Mouse (Mus musculus): ENCODE measurements around the gene Cpt2.

DNA sequence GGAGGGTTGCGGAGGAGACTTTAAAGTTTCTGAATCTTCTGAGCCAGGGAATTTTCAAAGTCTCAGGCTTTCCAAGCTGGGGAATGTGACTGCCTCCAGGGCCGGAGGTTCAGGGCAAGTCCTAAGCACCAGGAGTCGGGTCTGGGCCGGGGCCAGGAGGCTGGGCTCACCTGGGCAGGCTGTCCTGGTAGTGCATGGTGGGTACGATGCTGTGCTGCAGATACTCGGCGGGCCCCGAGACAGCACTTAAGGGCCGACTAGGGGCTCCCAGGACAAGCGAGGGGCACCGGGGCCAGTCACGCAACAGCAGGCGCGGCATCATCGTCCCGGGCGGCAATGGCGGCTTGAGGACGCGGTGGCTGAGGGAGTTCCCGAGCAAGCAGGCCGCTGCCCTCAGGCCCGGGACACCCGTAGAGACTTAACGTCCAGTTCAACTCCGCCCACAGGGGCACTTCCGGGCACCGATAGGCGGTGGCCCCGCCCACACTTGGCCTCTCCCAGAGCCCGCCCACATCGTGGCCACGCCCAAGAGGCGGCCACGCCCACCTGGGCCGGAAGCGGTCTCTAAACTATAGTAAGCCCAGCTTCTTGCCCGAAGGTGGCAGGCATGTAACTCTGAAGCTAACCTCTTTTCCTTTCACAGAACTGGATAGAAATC lies at the start of gene Cpt2:
- peak; percentile 96 for TF ChIP-seq POLR2A (IDR thresholded peaks at IDR 0.05; ENCODE audit: borderline replicate concordance, extremely low read depth, low read depth, low read length)
- TF ChIP-seq CTCF (IDR thresholded peaks at IDR 0.05; ENCODE audit: insufficient read depth, low read length), result no peak

All from lung, adult 2 months (tissue).